Mouse (Mus musculus) cerebellum, adult 2 months (tissue): Measurements from ENCODE around the gene Dapk3.

Experiments
- CTCF ChIP-seq: fragments of 200-500 bp; IDR thresholded peaks from 2 replicates; pipeline ENCODE4 v1.5.1; 2011; ENCODE audit warnings: low read depth, mild to moderate bottlenecking, control low read depth, low read length, moderate library complexity, borderline replicate concordance; ENCODE audit not compliant: insufficient read depth
- POLR2A ChIP-seq: fragments of 200-500 bp; IDR thresholded peaks from 2 replicates; pipeline ENCODE4 v1.6.1; 2011; ENCODE audit warnings: low read length, control low read depth, borderline replicate concordance; ENCODE audit not compliant: insufficient read depth

- TF ChIP-seq CTCF (no peak), POLR2A (no peak)
These were observed 30.2 kb upstream of the Dapk3 start for GRCm38 (mm10) chr10:81152609-81153008.
